Mouse (Mus musculus): ENCODE data around the gene Gstm1.

The Gstm1 gene

GRCm38 (mm10) chr3:107965592-107965991 is 52.2 kb downstream of the Gstm1 start:
- DNase-seq (ENCODE audit: low spot score): no peak

GRCm38 (mm10) chr3:107964656-107965308 is 53.0 kb downstream of the Gstm1 start:
- DNase-seq (ENCODE audit: low spot score): no peak

- no peak for DNase-seq (ENCODE audit: low spot score)
Measured at GRCm38 (mm10) chr3:107964026-107964425, 53.7 kb downstream of the Gstm1 start.
